Mouse (Mus musculus) ES-E14 (cell line): Measurements from ENCODE around the gene Tet2.

ENCODE experiments used
- CHD2 ChIP-seq: IDR thresholded peaks from 2 replicates; pipeline ENCODE4 v1.6.1; 2014; ENCODE audit warnings: mild to moderate bottlenecking, low read depth, low read length, inconsistent platforms
- ZC3H11A ChIP-seq: IDR thresholded peaks from 2 replicates; pipeline ENCODE4 v1.6.1; 2012; ENCODE audit warnings: low read depth, mild to moderate bottlenecking, inconsistent platforms, low read length, borderline replicate concordance
- ZNF384 ChIP-seq: IDR thresholded peaks from 2 replicates; pipeline ENCODE4 v1.6.1; 2012; ENCODE audit warnings: low read depth, low read length, inconsistent platforms

- TF ChIP-seq CHD2 (no peak), ZC3H11A (no peak), ZNF384 (no peak)
Measured at GRCm38 (mm10) chr3:133510368-133510767, 34.6 kb downstream of the Tet2 start.
